Mouse (Mus musculus): ENCODE measurements at regions not wholly inside any gene's neighbourhood (a gene's known extent, or its start where the extent isn't known, plus 50 kb on each side); places are given as distances from the start of the nearest gene placed in this dataset.

DNA sequence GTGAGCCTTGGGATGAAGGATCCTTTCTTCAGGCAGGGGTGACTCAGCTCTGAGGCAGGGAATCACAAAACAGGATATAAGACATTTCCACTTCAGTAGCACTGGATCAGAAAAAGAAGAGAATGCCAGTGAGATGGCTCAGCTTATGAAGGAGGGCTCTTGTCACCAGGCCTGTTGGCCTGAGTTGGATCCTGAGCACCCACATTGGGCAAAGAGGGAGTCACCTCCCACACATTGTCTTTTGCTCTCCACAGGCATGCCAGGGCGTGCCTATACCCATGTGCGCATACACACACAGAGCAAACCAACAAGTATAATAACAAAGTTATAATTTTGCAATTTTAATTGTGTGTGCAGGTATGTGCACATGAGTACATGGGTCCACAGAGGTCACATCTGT lies 52.6 kb upstream of the Tbx3 start:
- TF ChIP-seq EP300 (IDR thresholded peaks at IDR 0.05; ENCODE audit: low read depth), result no peak
- no peak for TF ChIP-seq CTCF (IDR thresholded peaks at IDR 0.05; ENCODE audit: low read depth)
- peaks cover 0 to 6% of the 10 kb centered on the region in 2 experiments; a peak in 2 of 4 replicates for H3K4me1 ChIP-seq (replicated peaks; ENCODE audit: control insufficient read depth in 2 of 2, insufficient read depth in 2 of 2, low read length in 1 of 2)
- no peak overlapping the region for H3K27ac ChIP-seq
- no peak overlapping the region for H3K9ac ChIP-seq (replicated peaks)
- no peak overlapping the region for H3K4me3 ChIP-seq (ENCODE audit: insufficient read depth in 1 of 2, low read depth in 2 of 2, low read length in 2 of 2)
- ATAC-seq (ENCODE audit: insufficient read depth), result no peak
- DNase-seq (ENCODE audit: low read depth in 3 of 3, low spot score in 3 of 3), result no peak
- no peaks in the 10 kb centered on the region for H3K36me3 ChIP-seq (replicated peaks; ENCODE audit: control insufficient read depth, insufficient read depth, low read depth)
- no peak overlapping the region for H3K4me2 ChIP-seq (ENCODE audit: low read depth)
- 63% methylated on average over 2 of the region's 2 CpGs for WGBS (ENCODE audit: insufficient replicate concordance)
- H3K9me3 ChIP-seq (ENCODE audit: control insufficient read depth, low read length), result no peaks in the 10 kb centered on the region
- H3K27me3 ChIP-seq (ENCODE audit: control insufficient read depth, insufficient read depth, low read length), result no peaks in the 10 kb centered on the region

- H3K9ac ChIP-seq (replicated peaks), result no peak overlapping the region
- no peak overlapping the region for H3K4me3 ChIP-seq (ENCODE audit: insufficient read depth in 1 of 2, low read depth in 2 of 2, low read length in 2 of 2)
- no peak for ATAC-seq (ENCODE audit: insufficient read depth)
- H3K27me3 ChIP-seq (ENCODE audit: control insufficient read depth, insufficient read depth, low read length), result no peaks in the 10 kb centered on the region
- H3K9me3 ChIP-seq (ENCODE audit: control insufficient read depth, low read length), result no peaks in the 10 kb centered on the region
- DNase-seq (ENCODE audit: low read depth in 3 of 3, low spot score in 3 of 3), result no peak
- H3K36me3 ChIP-seq (replicated peaks; ENCODE audit: control insufficient read depth, insufficient read depth, low read depth), result no peaks in the 10 kb centered on the region
- no peak overlapping the region for H3K27ac ChIP-seq
- WGBS (ENCODE audit: insufficient replicate concordance), result 30% methylated on average over 8 of the region's 8 CpGs
- TF ChIP-seq CTCF (IDR thresholded peaks at IDR 0.05; ENCODE audit: low read depth), result no peak
- no peak overlapping the region for H3K4me2 ChIP-seq (ENCODE audit: low read depth)
- H3K4me1 ChIP-seq (replicated peaks; ENCODE audit: control insufficient read depth in 2 of 2, insufficient read depth in 2 of 2, low read length in 1 of 2), result peaks cover 0 to 9% of the 10 kb centered on the region in 2 experiments; a peak in 2 of 4 replicates
These were observed 50.6 kb upstream of the Tbx3 start for GRCm38 (mm10) chr5:119619906-119620305.
